Mouse (Mus musculus) liver, adult 2 months (tissue): ENCODE measurements around the gene Agrn. TPM values are rescaled to one million over a fixed set of nuclear protein-coding genes. Genes with fewer than 3 reads are reported as not detected.

ENCODE experiments used
- DNase-seq: peaks from one replicate; pipeline ENCODE4 v3.0.0-alpha.2; 2011; ENCODE audit warnings: low read depth, low spot score; ENCODE audit errors: extremely low read depth
- H3K27ac ChIP-seq: fragments of 200-500 bp; replicated peaks from 2 replicates; pipeline ENCODE4 v1.5.1; 2012; ENCODE audit warnings: low read depth, mild to moderate bottlenecking, control low read depth, inconsistent platforms, low read length; ENCODE audit not compliant: insufficient read depth
- H3K27me3 ChIP-seq: fragments of 200-500 bp; 2 replicates; pipeline ENCODE4 v1.6.1; 2012; ENCODE audit warnings: mild to moderate bottlenecking, moderate library complexity, low read length, inconsistent platforms; ENCODE audit not compliant: control insufficient read depth, insufficient read depth
- H3K36me3 ChIP-seq: fragments of 200-500 bp; 2 replicates; pipeline ENCODE4 v1.6.1; 2012; ENCODE audit warnings: low read length, inconsistent platforms; ENCODE audit not compliant: control insufficient read depth, insufficient read depth
- H3K4me1 ChIP-seq: fragments of 200-500 bp; 2 replicates; pipeline ENCODE4 v1.6.1; 2011; ENCODE audit warnings: low read length; ENCODE audit not compliant: control insufficient read depth, insufficient read depth
- H3K4me3 ChIP-seq: fragments of 200-500 bp; 2 replicates; pipeline ENCODE4 v1.5.1; 2011; ENCODE audit warnings: low read depth, mild to moderate bottlenecking, control low read depth, low read length, moderate library complexity; ENCODE audit not compliant: insufficient read depth
- H3K79me2 ChIP-seq: fragments of 200-500 bp; 2 replicates; pipeline ENCODE4 v1.6.1; 2012; ENCODE audit warnings: inconsistent platforms, mild to moderate bottlenecking, low read length, moderate library complexity; ENCODE audit not compliant: control insufficient read depth, insufficient read depth
- H3K9ac ChIP-seq: fragments of 200-500 bp; 2 replicates; pipeline ENCODE4 v1.6.1; 2012; ENCODE audit warnings: low read depth, mild to moderate bottlenecking, control low read depth, inconsistent platforms, low read length
- CTCF ChIP-seq: fragments of 200-500 bp; IDR thresholded peaks from 2 replicates; pipeline ENCODE4 v1.5.1; 2011; ENCODE audit warnings: low read depth, low read length, control low read depth
- POLR2A ChIP-seq: fragments of 200-500 bp; IDR thresholded peaks from 2 replicates; pipeline ENCODE4 v1.6.1; 2011; ENCODE audit warnings: low read length, control low read depth; ENCODE audit not compliant: insufficient read depth; ENCODE audit errors: extremely low read depth
- WGBS: fragments of 180-500 bp; shearing (Covaris S2); methylation state at CpG from one replicate; pipeline ENCODE4 v1.1.7; 2018; 5-methylcytosine and 5-hydroxymethylcytosine counted together
- polyA plus RNA-seq: library from polyadenylated mRNA; depleted of rRNA; stranded (reverse); fragments of >200 nt; gene quantifications from 2 replicates; pipeline ENCODE4 v1.2.3, GENCODE M21; 2012
- total RNA-seq: library from RNA; depleted of rRNA; stranded (reverse); fragments of >200 nt; gene quantifications from 2 replicates; pipeline ENCODE4 v1.2.3, GENCODE M21; 2014

The Agrn gene
- total and polyA plus RNA-seq, 2 experiments, result 10.4 to 33.2 TPM

DNA sequence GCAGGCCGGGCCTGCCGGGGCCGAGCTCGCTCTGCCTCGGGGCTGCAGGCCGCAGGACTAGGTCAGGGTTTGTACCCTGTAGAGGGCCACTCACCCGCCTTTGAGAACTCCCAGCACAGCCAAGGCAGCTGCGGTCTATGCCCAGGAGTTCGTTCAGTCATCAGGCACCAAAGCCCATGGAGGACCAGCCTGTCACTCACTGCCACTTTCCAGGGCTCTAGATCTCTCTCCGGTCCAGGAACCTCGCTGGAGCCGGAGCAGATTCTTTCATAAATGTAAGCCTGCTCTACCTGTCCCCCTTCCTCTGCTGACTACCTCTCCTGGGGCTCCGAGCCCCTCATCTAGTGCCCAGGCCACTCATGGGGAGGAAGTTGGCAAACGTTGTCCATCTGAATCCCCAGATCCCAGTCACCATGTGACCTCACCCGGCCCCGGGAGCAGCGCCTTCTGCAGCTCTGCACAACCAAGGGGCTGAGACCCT, 36.8 kb upstream of the Agrn start:
- 39% methylated on average over 17 of the region's 17 CpGs for WGBS
- peaks cover 6% of the 10 kb centered on the region; the same call in 1 of the 2 replicates for H3K79me2 ChIP-seq
- H3K27ac ChIP-seq, result no peak overlapping the region
- no peaks in the 10 kb centered on the region for H3K36me3 ChIP-seq
- DNase-seq, result no peak
- peak overlapping the region; percentile 63 for H3K4me3 ChIP-seq
- TF ChIP-seq CTCF, result no peak
- peak overlapping the region; percentile 41 for H3K9ac ChIP-seq
- H3K4me1 ChIP-seq, result no peaks in the 10 kb centered on the region
- H3K27me3 ChIP-seq, result no peaks in the 10 kb centered on the region

DNA sequence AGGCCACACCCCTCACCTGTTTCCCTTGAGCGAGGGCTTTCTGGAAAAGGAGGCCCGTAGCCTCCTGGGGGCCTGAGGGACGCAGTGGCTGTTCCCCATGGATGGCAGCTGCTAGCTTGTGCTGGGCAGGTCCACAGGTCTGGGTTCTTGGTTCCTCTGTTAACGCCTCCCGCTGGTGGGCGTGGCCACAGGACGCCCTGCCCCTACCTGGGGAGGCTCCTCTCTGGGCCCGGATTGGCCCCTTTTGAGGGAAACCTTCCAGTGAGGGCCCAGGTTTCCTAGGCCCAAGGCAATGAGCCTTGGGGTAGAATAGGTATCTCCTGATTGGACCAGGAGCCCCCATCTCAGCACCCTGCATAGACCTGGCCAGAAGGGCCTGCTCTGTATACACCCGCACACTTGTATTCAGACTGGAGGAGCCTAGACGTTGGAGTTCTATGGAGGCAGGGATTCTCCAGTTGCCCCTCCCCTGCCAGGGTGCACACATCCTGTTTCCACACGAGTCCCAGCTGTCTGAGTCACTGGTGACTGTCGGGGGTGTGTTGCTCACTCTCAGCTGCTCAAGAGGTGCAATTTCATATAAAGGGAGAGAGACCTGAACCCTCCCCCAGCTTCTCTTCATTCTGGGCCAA, 31.2 kb upstream of the Agrn start:
- Histone ChIP-seq H3K27me3 (no peaks in the 10 kb centered on the region), H3K36me3 (no peaks in the 10 kb centered on the region), H3K79me2 (no peaks in the 10 kb centered on the region), H3K27ac (no peak overlapping the region), H3K9ac (no peak overlapping the region), H3K4me3 (peak overlapping the region; percentile 2; the same call in 1 of the 2 replicates), H3K4me1 (no peaks in the 10 kb centered on the region)
- 36% methylated on average over 12 of the region's 12 CpGs for WGBS
- TF ChIP-seq CTCF (no peak), POLR2A (no peak)
- DNase-seq, result no peak

DNA sequence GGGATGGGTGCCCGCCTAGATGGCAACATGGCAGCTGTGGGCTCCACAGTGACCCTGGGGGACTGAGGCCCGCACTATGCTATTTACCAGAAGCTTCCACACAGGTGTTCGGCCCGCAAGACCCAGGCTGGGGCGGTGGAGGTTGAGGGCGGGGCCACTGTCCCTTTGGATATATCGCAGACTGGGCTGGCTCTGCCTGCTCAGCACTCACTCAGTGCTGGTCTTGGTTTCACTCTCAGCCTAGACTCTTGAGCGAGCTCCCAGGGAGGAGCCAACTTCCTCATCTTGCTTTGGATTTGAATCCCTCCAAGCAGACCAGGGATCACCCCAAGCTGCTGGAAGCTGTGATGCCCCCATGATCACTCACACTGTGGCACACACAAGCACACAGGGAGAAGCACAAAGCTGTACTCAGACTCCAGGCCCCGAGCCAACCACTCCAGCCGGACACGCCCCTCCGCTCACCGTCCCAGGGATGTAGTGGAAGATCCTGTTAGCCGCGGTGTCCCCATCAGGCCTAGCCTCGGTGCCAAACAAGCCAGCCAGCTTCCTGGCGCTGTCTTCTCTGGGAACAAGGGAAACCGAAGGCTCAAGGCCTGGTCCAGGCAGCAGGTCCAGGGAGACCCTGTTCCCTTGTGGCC, 30.6 kb upstream of the Agrn start:
- 50% methylated on average over 18 of the region's 18 CpGs for WGBS
- Histone ChIP-seq H3K79me2 (no peaks in the 10 kb centered on the region), H3K36me3 (no peaks in the 10 kb centered on the region), H3K9ac (no peak overlapping the region), H3K4me1 (no peaks in the 10 kb centered on the region), H3K27ac (no peak overlapping the region), H3K27me3 (no peaks in the 10 kb centered on the region), H3K4me3 (peak overlapping the region; percentile 2; the same call in 1 of the 2 replicates)
- no peak for DNase-seq
- TF ChIP-seq POLR2A, result no peak
- TF ChIP-seq CTCF, result no peak

DNA sequence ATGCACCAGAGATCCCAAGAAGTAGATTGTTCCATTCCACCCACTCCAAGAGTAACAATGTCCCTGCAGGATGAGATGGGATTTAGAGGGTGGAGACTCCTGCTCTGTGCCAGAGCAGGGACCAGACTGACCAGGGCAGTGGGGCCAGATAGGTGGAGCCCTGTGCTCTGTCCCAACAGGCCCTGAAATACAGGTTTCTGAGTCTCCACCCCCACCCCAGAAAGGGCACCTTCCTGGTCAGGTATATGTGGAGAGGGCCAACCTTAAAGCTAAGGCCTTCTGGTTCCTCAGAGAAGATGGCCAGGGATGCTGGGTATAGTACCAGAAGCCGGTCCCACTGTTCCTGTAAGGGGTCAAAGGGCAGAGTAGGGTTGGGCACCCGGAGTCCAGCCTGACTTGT, 27.0 kb upstream of the Agrn start:
- Histone ChIP-seq H3K4me3 (no peak overlapping the region), H3K4me1 (no peaks in the 10 kb centered on the region), H3K79me2 (no peaks in the 10 kb centered on the region), H3K27me3 (no peaks in the 10 kb centered on the region), H3K9ac (no peak overlapping the region), H3K36me3 (no peaks in the 10 kb centered on the region), H3K27ac (no peak overlapping the region)
- TF ChIP-seq CTCF (no peak), POLR2A (no peak)
- 74% methylated on average over 2 of the region's 2 CpGs for WGBS
- DNase-seq, result no peak

DNA sequence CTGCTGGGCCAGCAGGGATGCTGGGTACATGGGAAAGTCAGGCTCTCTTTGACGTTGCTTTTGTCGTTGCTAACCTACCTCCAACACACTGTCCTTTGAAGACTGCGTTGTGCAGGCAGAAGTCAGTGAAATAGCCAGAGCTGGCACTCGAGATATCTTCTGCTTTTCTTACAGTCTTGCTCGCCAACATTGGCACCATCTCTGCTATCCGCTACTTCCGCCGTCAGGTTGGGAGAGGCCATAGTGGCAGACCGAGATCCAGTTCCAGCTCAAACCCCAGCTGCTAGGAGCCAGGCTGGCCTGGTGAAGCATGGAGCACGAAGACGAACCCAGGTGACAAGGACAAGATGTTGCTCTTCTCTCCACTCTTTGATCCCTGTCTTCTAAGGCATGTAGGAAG, 22.6 kb upstream of the Agrn start:
- DNase-seq, result no peak
- no peaks in the 10 kb centered on the region for H3K36me3 ChIP-seq

DNA sequence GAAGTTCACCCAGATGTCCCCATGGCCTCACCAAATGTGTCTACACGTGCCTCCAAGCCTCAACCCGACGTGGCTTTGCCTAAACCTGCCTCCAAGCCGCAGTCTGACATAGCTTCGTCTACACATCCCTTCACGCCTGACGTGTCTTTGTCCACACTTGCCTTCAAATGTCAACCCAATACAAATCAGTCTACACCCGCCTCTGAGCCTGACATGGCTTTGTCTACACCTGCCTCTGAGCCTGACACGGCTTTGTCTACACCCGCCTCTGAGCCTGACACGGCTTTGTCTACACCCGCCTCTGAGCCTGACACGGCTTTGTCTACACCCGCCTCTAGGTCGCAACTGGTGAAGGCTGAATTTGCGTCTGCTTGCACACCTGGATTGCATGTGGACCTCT, 20.6 kb upstream of the Agrn start:
- WGBS, result 85% methylated on average over 16 of the region's 16 CpGs
- Histone ChIP-seq H3K79me2 (no peaks in the 10 kb centered on the region), H3K27ac (no peak overlapping the region), H3K4me3 (no peak overlapping the region), H3K27me3 (no peaks in the 10 kb centered on the region; the same call in 1 of the 2 replicates), H3K9ac (no peak overlapping the region), H3K36me3 (no peaks in the 10 kb centered on the region), H3K4me1 (no peaks in the 10 kb centered on the region)
- TF ChIP-seq POLR2A (no peak), CTCF (no peak)
- DNase-seq, result no peak

More for the DNA sequence above, 22.6 kb upstream of the Agrn start:
- no peak for TF ChIP-seq CTCF
- Histone ChIP-seq H3K27me3 (no peaks in the 10 kb centered on the region; the same call in 1 of the 2 replicates), H3K79me2 (no peaks in the 10 kb centered on the region), H3K9ac (no peak overlapping the region), H3K4me1 (no peaks in the 10 kb centered on the region), H3K27ac (no peak overlapping the region), H3K4me3 (no peak overlapping the region)
- WGBS, result 90% methylated on average over 11 of the region's 11 CpGs
